Mouse (Mus musculus): ENCODE measurements around the gene Slc25a33. TPM values are rescaled to one million over a fixed set of nuclear protein-coding genes. Genes with fewer than 3 reads are reported as not detected.

Gene Slc25a33
- total RNA-seq, 2 experiments from 2014 or later, result not detected

DNA sequence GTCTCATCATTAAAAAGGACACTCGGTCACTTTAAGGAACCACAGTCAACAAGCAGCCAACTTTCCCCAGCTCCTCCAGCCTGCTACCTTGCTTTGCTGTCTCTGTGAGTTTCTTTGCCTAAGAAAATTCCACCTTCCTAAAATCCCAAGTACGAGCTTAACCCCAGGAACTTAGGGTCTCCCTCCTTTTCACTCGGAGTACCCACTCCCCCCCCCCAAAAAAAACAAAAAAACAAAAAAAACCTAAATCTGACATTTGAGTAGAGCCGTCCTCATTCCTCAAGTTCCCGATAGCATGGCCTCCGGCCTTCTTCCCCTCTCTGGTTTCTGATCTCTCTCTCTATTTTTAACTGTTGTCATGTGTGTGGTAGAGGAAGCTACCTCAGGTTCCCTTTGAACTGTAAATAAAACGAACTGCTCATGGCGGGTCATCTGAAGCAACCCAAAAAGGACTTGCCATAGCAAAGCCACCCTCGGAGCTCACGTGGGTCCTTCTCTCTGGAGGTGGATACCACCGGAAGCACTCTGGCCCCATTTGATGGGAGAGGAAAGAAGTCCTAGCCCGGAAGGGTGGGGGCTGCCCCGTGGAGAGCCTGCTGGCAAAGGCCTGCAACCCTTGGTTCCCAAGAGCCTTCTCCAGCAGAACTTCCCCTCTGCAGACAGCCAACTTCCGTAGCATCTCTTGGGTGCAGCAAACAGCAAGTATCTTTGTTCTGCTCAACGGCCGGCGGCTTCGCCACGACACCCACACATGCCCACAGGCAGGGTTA is 71.7 kb downstream of the Slc25a33 start, which contains the start of gene Pik3cd:
TSS of gene Pik3cd (minus strand) at position 362 of the 770 bp plus-strand sequence.
- no peak for ATAC-seq (replicated peaks; ENCODE audit: low FRiP score, poor library complexity, severe bottlenecking)

- 0 out of 2 replicates have a peak, but pooled peaks have one; percentile 47 for ATAC-seq (replicated peaks; ENCODE audit: low FRiP score, poor library complexity, severe bottlenecking)
Measured at GRCm38 (mm10) chr4:149701426-149702209, 72.5 kb downstream of the Slc25a33 start.

DNA sequence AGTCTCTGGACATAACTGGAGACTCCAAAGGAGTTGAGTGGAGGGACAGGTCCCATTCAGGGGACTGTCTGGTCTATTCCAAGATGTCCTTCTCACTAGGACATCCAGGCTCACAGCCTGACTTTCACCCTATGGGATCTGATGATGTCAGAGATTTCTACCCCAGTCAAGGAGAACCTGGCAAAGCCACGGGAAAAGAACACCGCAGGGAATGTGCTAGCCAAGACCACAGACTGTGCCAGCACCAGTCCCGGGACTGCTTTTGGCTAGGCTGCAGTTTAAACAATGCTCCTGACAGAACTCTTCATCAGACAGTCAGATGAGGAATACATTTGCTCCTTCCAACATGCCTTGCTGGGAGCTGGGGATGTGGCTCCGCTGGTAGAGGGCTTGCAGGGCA is 74.1 kb downstream of the Slc25a33 start:
- ATAC-seq (replicated peaks; ENCODE audit: low FRiP score, poor library complexity, severe bottlenecking), result no peak

DNA sequence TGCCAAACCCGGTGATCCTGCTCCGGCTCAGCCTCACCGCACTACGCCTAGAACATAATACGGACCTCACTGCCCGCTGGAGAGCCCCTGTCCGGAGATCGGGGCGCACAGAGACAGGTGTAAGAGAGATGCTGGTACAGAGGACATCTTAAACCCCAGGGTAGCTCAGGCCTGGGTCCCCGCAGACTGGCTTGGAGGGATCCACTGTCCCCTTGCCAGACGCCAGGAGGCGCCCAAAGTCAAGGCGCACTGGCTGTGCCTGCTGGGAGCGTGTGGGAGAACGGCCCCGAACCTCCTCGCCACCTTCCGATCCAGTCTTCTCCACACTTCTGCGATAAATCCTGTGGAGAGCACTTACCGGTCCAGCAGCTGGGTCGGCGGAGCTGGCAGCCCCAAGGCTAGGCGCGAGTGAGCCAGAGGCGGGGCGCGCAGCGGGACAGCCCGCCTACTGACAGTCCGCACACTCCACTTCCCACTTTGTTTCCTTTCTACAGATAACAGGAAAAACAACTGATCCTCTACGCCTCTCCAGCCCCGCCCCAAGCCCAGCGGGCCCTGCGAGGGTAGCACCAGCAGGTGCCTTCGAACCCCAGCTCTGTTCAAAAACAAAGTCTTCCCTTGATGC is 75.8 kb downstream of the Slc25a33 start:
- peak; percentile 55; the same call in 1 of the 2 replicates for ATAC-seq (replicated peaks; ENCODE audit: low FRiP score, poor library complexity, severe bottlenecking)

DNA sequence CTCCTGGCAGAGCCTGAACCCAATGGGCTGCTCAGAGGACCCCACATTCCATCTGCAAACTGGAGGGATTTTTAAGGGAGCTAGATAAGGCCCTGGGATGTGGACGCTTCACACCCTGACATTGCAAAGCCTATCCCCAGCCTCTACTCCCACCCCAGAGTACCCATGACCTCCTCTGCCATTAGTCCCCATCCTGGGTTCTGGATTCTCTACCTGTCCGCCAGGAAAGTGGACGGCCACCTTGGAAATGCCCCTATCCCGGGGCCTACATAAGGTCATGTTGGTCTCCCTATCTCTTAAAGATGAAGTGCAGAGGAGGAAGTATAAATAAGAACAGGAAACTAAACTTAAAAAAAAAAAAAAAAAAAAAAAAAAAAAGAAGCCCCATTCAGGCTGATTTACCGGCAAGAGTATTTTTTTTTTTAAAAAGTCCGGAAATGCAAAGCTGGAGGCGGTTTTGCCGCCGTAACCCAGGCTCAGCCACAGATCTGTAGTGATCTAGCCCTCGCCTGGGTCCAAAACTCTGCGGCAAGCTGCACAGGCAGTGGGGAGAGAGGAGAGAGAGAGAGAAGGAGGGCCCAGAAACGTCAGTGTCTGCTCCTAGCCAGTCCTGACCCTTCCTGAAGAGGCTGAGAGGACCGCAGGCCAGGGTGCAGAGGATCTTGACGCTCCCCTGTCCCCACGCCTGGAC is 76.4 kb downstream of the Slc25a33 start:
- peak; percentile 28 for ATAC-seq (replicated peaks; ENCODE audit: low FRiP score, poor library complexity, severe bottlenecking)

DNA sequence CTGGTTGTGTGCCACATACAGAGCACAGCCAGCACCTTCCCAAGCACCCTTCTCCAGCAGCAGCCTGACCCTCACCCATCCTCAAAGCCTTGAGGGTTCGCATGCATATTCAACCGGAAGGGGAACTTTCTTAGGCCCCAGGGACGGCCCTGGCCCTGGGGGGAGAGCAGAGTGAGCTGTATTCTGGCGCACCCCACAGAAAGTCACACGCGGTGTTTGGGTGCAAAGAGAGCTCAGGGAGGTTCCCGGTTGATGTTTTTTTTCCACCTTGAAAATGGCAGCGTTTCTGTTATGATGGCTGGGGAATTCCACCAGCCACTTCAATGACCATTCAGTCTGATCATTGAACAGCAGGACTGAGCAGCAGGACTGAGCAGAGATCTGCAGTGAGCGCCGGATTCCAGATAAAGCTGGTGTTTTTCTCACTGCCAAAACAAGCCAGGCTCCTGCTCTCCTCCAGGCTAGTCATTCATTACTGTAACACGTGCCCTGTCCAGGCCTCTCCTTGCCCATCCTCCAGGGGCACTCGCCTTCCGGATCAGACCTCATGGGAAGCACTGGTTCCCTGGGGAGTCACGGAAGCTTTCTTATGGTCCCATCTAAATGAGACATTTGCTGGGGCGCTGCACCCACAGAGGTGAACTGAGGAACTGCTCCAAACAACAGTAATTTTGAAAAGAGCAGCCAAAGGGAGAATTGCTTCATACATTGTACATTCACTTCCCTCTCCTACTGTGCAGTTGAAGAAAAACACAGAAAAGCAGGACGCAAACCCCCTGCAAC is 77.7 kb downstream of the Slc25a33 start:
- no peak for ATAC-seq (replicated peaks; ENCODE audit: low FRiP score, poor library complexity, severe bottlenecking)

Other genes starting within 250 kb of the Slc25a33 start
- 0.58 and 1.3 TPM in 2 replicates for gene Clstn1, start 187.8 kb downstream of the Slc25a33 start, total RNA-seq (2015; ENCODE audit: low replicate concordance)
- 1.8 and 2.4 TPM in 2 replicates for gene Clstn1, start 187.8 kb downstream of the Slc25a33 start, total RNA-seq (2017; ENCODE audit: low replicate concordance)
- gene Pik3cd, start 71.7 kb downstream of the Slc25a33 start, total RNA-seq (2015; ENCODE audit: low replicate concordance), result 11.1 and 14.4 TPM in 2 replicates
- gene Pik3cd, start 71.7 kb downstream of the Slc25a33 start, total RNA-seq (2017; ENCODE audit: low replicate concordance), result 14.9 and 20.2 TPM in 2 replicates
- 2.7 and 23.2 TPM in 2 replicates for gene Tmem201, start 36.2 kb downstream of the Slc25a33 start, total RNA-seq (2015; ENCODE audit: low replicate concordance)
- gene Tmem201, start 36.2 kb downstream of the Slc25a33 start, total RNA-seq (2017; ENCODE audit: low replicate concordance), result 0.85 and 3.2 TPM in 2 replicates
- gene Spsb1, start 180.8 kb upstream of the Slc25a33 start, total RNA-seq (2015; ENCODE audit: low replicate concordance), result not detected in 2 replicates
- 0.42 TPM in 1 of 2 replicates, not detected in the other for gene Spsb1, start 180.8 kb upstream of the Slc25a33 start, total RNA-seq (2017; ENCODE audit: low replicate concordance)
- gene H6pd, start 234.7 kb upstream of the Slc25a33 start, total RNA-seq (2015; ENCODE audit: low replicate concordance), result 4.8 and 6.5 TPM in 2 replicates
- 4.2 and 7.0 TPM in 2 replicates for gene H6pd, start 234.7 kb upstream of the Slc25a33 start, total RNA-seq (2017; ENCODE audit: low replicate concordance)

All from erythroblast, adult 5-6 weeks (primary cell).